Mouse (Mus musculus) monocyte, adult 2 months (primary cell): Measurements from ENCODE around the gene Tmigd3.

Experiments used
- DNase-seq, 2 experiments: peaks; one replicate each; pipeline ENCODE4 v3.0.0; 2022; ENCODE audit warnings: low spot score in 2 of 2, low read depth in 1 of 2

Gene Tmigd3

DNA sequence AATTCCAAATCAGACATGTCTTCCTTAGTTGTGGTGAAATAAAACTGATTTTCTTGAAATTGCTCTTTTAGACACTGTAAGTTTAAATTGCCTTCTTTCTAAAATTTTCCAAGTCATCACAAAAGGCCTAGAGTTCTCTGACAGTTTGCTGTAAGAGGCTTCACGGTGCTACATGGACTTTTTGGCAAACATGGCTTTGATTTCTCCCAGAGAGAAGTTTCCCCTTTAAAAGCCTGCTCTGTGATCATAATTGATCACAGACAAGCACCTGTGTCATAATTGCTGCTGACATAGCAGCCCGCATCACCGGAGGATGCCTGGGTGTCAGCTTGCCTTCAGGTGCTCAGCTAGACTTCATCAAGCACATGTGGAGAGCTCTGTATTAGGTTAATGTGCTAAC is at the start of gene Tmigd3, which contains the start of gene Adora3:
Gene Tmigd3, plus strand, starts transcription at position 346 of the 400 bp plus-strand sequence.
Gene Adora3, plus strand, starts transcription at position 301 of the 400 bp plus-strand sequence.
- DNase-seq: no peak

DNA sequence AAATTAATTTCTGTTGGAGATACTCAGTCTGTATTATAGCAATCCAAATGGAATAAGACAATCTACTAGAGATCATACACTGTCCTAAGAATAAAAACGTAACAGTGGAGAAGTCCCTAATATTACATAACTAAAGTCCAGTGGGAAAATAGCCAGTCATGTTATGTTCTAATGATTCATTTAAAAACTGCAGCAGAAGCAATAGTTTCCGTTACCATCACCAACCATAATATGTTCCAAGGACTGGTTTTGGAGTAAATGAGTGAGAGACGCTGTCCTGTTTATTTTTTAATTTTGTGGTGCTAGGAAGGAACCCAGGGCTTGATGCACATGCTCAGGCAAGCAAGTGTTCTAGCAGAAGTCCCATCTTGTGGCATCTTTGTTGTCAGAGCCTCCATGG is 49.2 kb upstream of the Tmigd3 start:
- no peak for DNase-seq

DNA sequence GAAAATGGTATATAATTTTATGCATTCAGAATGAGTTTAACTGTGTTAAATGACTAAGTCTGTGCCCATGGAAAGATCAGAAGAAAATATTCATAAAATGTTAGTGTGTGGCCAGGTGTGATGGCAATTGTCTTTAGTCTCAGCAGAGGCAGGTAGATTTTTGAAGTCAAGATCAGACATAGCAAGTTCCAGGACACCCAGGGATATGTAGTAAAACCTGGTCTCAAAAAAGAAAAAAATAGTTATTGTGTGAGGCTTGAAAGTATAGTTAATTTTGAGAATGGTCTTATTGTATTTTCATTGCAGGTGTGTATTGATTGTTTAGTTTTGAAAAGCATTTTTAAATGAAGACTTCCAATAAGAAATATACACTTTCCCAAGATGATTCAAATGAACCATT is 47.1 kb upstream of the Tmigd3 start:
- DNase-seq: no peak

DNA sequence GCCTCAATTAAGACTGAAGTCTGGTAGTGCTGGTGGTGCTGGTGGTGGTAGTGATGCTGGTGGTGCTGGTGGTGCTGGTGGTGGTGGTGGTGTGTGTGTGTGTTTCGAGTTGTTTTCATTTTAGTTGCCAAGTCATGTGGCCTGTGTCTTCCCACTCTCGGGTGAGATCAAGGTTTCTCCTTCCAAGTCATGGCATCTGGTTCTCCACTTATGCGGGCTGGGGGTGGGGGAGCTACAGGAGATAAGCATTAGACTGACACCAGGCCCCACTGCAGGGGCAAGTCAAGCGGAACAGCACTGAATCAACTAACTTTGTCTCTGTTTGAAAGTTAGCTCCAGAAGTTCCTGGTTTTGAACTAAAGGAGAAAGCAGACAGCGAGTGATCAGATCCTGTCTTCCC is 46.6 kb upstream of the Tmigd3 start:
- DNase-seq: no peak

DNA sequence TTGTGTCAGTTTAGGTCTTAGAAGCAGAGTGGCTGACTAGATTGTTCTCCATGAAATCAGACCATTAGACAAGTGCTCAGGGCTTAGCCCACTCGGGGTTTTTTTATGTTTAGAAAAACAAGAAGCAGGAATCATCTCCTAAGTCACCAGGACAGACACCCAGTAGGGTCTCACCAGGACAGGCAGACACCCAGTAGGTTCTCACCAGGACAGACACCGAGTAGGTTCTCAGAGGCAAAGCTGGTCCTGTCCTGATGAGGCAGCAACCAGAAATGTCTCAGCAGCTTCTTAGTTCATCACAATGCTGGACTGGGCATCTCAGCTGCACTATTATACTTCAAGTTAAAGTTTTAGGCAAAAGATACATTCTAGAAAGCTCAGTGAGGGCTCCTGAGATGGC is 46.0 kb upstream of the Tmigd3 start:
- DNase-seq: no peak

DNA sequence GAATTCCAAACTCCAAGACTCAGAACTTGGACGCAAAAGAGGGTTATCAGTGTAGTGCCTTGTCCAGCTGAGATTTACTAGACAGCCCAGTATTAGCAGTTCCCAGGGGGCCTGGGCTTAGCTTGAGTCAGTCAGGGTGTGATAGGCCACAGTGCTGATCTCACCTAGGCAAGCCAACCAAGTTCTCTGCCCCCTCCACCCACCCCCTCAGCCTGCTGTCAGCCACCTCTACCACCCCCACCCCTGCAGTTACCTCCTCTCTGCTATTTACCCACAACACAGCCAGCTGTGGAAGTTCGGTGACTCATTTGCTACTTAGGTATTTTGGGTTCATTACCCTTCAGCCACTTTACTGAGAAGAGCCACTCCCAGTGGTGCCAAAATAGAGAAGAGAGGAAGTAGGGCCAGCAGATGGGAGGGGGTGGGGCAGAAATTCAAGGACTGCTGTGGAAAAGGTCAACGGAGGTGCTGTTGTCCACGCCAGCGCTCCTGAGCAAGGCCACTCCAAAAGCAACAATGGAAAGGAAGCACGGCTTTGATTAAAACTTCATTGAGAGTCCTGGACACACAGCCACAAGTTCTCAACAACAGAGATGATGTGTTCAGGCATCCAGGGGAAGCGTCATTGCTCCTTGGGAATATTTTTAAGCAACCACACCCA is 45.1 kb upstream of the Tmigd3 start:
- DNase-seq: peak in 1 of 2 experiments; percentile 37

DNA sequence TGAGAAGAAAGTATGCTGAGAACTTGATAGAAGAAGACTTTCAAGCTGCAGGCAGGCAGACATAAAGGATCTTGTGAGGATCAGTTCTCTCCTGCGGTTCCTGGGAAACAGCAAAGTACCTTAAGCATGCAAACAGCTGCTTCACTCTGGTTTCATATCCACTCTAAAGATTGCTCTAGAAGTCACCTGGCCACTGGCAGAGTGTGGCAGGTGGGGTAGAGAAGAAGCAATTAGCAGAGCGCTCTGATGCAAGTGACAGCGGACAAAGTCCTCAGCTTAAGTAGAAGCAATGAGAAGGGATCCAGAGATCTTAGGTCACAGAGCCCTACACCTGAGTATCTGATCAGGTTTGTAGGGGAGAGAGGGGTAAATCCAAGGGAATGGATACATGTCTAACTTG is 39.1 kb upstream of the Tmigd3 start:
- no peak for DNase-seq

DNA sequence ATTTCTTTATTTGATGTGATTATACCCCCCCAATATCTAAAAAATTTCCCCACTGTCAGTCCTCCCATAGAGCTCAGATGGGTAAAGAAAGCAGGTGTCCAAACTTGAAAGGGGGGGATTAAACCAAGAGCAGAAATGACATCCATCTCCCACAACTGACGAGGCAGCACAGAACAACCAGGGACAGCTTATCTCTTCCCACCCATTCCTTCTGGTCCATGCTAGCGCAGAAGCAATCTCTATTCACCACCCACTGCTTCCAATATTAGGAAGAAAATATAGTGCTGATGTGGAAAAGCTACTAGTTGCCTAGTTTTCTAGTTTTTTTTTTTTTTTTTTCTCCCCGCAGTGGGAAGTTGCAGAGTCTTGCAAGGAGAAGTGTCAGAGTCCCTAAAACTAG is 34.8 kb upstream of the Tmigd3 start:
- no peak for DNase-seq

DNA sequence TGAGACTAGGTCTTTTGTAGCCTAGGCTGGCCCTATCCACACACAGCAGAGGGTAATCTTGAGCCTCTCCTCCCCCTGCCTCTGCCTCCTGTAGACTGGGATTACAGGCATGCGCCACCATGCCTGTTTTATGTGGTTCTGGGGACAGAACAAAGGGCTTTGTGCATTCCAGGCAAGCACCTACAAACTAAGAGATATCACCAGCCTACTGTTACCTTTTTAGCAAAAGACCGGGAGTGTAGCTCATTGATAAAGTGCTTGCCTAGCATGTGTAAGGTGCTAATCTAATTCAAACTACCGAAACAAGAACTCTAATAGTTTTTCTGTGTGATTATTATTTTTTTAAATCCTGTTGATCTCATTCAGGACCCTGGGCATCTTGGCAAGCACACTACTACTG is 33.8 kb upstream of the Tmigd3 start:
- no peak for DNase-seq

DNA sequence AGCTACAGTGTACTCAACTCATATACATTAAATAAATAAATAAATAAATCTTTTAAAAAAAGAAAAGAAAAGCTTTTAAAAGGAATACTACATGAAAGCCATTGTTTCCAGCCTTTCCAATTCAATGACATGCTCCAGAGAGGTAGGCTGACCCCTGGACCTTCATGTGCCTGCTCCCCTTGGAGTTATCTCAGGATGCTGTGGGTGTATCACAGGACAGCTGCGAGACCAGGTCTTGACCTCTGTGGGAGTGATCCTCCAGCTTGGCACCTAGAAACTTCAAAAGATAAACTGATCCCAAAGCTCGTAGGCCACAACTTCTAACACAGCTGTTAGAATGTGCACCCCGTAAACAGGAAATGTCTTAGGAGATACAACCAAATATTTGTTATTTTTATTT is 32.0 kb upstream of the Tmigd3 start:
- DNase-seq: no peak

DNA sequence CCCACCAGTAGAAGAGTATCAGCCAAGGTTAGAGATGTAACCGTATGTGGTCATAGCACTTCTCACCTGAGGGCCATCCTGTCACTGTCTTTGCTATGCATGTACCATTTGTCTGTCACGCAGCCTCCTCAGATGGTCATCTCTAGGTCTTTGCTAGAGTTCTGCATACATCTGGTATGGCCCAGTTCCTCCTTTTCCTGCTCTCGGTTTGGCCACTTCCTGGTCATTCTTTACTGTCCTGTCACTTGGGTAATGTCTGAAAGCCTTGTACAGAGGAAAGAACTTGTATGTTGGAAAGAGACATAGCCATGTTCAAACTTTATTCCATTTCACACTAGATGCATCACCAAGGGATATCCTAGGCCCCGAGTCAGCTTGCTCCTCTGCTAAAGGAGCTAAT is 30.9 kb upstream of the Tmigd3 start:
- DNase-seq: no peak

DNA sequence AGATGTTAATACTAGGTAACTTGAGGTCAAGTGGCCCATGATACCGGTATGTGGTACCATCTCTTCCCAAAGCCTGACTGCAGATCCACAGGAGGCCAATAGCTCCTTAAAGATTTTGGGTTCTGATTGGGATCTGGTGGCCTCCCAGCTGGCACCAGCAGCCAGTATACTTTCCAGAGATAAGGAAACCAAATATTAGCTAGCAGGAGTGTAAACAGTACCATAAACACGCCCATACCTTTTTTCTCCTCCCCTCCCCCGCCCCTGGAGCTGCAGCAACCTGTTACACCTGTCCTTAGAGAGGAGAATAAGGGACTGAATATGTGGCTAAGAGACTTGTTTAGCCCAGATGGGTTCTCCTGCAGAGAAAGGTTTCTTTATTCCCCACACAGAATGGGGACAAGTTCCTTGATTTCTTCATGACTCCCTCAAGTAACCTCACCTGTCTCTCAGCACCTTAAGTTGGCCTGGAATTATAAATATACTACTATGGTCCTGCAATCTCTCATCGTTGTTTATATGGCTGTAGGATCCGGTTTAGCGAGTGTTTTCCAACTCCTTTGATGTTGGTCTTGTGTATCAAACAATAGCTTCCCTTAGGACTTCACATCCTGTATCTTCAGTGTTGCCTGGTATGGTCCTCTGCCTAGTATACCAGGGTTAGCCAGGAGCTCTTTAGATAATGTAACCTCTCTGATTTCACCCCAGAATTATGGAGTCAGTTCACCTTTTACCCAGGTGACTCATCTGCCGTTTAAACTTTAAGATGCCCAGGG is 24.2 kb upstream of the Tmigd3 start:
- no peak for DNase-seq

DNA sequence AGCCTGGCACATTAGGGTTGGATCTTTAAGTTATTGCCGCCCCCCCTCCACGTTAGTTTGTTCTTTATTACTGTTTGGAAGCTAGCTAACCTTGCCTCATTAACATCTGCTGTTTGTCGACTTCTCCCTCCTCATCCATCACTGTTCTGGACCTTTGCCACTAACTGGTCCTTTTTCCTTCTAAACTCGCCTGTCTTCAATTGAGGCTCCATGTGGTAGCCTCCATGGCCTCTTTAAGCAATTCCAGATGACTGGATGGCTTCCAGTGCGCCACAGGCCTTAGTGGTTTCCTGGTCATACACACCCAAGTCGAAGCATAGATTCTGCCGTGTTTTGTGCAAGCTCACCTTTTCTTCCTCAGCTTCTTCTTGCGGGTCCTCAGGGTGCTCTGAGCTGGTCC is 16.9 kb upstream of the Tmigd3 start:
- no peak for DNase-seq

DNA sequence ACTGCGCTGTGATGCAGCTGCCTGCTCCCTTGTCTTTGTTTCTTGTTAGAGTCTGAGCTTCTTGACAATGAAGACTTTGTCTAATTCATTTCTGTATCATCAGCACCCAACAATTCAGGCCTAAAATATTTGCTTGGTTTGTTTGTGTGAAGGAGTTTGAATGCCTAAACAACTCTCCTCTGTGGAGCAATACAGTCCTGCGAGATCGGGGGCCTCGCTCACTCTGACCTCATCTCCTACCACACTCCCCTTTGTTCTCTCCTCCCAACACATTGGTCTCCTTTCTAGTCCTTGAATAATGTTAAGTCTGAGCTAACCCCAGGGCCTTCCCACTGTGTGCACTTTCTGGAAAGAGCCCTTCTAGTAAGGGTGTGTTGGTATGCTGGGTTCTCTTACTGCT is 15.9 kb upstream of the Tmigd3 start:
- no peak for DNase-seq

DNA sequence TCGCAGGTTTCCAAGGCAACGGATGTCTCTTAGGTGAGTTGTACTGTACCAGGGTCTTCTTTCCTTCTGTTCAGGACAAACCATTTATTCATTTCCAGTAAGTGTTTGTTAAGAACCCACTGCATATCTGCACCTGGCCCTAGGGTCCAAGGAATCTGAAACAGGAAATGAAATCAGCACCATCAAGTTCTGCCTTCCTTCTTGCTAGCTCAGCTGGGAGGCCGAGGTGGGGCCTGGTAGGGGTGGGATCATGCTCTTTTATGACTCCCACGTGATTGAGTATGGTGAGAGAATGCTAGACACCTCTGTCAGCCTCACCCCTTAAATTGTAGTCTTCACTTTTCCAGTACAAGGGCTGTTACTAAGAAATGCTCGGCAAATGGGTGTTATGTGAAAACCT is 13.2 kb upstream of the Tmigd3 start:
- no peak for DNase-seq

DNA sequence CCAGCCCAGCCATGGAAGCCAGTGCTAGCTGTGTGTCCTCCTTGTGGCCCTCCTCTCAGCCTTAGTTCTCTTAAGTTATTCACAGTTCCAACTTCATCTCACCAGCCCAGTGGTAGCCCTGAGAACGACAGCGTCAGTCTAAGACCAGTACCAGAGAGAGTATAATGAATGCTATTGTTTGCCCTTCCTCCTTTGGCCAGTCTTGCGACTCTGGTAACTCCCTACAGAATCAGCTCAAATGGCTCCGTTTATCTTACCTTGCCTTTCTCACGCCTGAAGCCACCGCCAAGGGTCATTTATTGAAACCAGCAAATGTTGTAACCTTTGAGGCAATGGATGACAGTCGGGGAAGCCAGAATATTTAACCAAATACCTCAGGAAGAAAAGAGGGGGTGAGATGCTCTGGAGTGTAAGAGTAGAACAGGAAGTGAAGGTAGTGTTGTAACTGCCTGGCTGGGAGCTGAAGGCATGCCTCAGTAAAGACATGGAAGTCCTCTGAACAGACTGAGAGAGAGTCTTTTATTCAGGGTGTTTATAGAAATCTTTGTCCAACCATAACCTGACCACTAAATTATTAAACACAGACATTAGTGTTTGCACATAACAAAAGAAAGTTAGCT is 8.8 kb upstream of the Tmigd3 start:
- DNase-seq: peak; percentile 14 to 34

DNA sequence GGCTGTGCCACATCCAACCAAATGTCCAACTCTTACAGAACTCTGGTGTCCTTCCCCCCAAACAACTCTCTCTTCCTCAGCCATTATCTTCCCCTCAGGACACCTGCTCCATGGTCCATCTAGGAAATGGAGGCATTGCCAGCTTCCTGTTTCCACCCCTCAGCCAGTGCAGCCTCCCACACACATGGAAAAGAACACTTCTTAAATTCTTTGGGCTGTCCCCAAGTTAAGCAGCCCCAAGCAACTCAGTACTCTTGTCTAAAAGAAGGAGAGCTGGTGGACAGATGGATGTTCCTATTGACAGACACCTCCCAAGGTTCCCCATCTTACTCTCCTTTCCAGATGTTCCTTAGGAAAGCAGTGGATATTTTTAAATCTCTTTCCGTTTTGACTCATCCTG is 6.6 kb upstream of the Tmigd3 start:
- no peak for DNase-seq

DNA sequence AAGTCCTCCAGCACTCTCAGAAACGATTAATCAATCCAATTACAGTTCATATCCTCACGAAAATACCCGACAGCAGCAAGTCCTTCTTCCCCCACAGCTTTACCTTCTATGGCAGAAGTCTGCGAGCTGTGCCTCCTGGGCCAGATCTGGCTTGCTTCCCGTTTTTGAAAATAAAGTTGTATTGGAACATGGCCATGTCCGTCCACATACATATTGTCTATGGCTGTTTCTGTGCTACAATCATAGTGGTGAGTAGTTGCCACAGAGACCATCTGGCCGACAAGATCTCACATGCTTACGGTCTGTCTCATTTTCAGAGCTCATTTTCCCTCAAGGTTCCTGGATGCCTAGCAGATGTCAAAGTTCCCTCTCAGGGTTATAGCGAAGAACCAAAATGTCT is 5.6 kb upstream of the Tmigd3 start:
- DNase-seq: peak in 1 of 2 experiments; percentile 16

DNA sequence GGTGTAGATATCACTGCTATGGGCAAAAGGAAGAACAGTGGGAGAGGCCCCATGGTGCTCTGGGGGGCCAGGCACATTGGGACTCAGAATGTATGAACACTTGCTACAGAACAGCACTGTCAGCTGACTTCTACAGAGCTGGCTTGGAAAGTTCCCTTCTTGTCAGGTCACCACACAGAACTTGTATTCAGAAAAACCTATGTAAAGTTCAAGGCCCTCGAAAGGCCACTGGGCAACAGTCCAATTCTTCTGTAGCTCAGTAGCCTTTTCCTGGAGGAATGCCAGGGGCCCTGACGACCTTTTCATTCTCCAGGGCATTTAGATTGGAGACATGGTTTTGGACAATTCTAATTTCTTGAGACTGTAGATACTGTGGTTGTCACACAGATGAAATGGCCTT is 2.6 kb upstream of the Tmigd3 start:
- no peak for DNase-seq

DNA sequence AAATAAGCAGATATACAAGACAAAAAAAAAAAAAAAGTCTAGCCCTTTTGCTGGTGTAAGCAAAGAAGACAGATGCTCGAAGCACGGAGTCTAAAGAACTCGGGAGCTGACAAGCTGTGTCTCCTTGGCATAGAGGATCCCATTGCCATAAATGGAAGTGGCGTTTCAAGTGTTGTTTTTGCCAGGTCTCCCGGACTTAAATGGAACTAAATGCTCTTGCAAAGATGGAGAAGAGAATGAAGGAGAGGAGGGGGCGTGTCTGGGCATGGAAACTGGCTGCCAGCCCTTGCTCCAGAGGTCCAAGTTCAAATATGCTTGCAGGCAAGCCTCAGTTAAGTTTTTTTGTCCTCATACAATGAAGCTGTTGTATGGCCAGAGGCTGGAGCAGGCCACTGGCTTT is 1.3 kb downstream of the Tmigd3 start:
- DNase-seq: no peak

DNA sequence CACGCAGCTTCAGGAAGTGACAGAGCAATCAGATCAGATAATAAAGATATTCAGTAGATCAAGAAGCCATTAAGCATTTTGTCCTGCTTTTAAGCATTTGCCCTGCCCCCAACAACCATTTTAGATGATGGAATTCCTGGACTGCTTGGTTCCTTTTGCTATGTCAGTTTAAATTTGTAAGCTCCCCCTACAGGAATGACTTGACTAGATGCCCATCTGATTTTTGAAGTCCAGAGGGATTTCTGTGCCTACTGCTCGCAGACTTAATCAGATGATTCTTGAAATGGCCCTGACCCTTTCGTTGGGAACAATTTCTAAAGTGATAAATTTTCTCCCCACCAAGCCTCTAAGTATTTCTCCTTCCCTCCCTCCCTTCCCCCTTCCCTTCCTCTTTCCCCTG is 1.9 kb downstream of the Tmigd3 start:
- no peak for DNase-seq
